Mouse (Mus musculus) gastrocnemius, adult 8-10 months (tissue): ENCODE data around the gene Ctsd. TPM values are rescaled to one million over a fixed set of nuclear protein-coding genes. Genes with fewer than 3 reads are reported as not detected.
"Not testable (repeated sequence)": the region's sequence is repeated elsewhere in the genome, so short reads cannot be mapped to it uniquely, and the experiment has no call there.

Source experiments
- DNase-seq, 2 experiments: peaks; one replicate each; pipeline ENCODE4 v3.0.0; 2022; ENCODE audit warnings: low spot score in 2 of 2
- total RNA-seq, 4 experiments: library from RNA; stranded (reverse); gene quantifications; 2 replicates each; pipeline ENCODE4 v1.2.4; 2022

Gene Ctsd
- total RNA-seq, 4 experiments from 2014 or later, result 443 to 485 (median 471) TPM

GRCm38 (mm10) chr7:142340269-142340970, 47.4 kb downstream of the Ctsd start:
- DNase-seq, result no peak

GRCm38 (mm10) chr7:142335151-142335550, 52.7 kb downstream of the Ctsd start:
- no peak for DNase-seq

GRCm38 (mm10) chr7:142334246-142334645, 53.6 kb downstream of the Ctsd start:
- peak; percentile 81 to 85 for DNase-seq

GRCm38 (mm10) chr7:142332741-142333140, 55.1 kb downstream of the Ctsd start:
- not testable (repeated sequence) for DNase-seq

GRCm38 (mm10) chr7:142331281-142331680, 56.6 kb downstream of the Ctsd start:
- no peak for DNase-seq

- DNase-seq, result peak in 1 of 2 experiments; percentile 27
Observed at GRCm38 (mm10) chr7:142330271-142330724, 57.5 kb downstream of the Ctsd start.

- DNase-seq, result no peak
Observed at GRCm38 (mm10) chr7:142328507-142328906, 59.3 kb downstream of the Ctsd start.

GRCm38 (mm10) chr7:142326714-142327445, 61.0 kb downstream of the Ctsd start:
- no peak for DNase-seq

Other genes with a start within 250 kb of the Ctsd start
- gene Gm45337, start 243.4 kb downstream of the Ctsd start, total RNA-seq, result not detected
- gene Gm29735, start 230.9 kb downstream of the Ctsd start, total RNA-seq, result not detected
- not detected for gene Gm4553, start 222.3 kb downstream of the Ctsd start, total RNA-seq
- gene Krtap5-2, start 212.0 kb downstream of the Ctsd start, total RNA-seq, result not detected
- gene Gm10153, start 197.6 kb downstream of the Ctsd start, total RNA-seq, result not detected
- not detected for gene Krtap5-3, start 186.7 kb downstream of the Ctsd start, total RNA-seq
- not detected for gene Gm7579, start 176.2 kb downstream of the Ctsd start, total RNA-seq
- gene Krtap5-5, start 158.1 kb downstream of the Ctsd start, total RNA-seq, result not detected
- not detected for gene Gm40460, start 147.0 kb downstream of the Ctsd start, total RNA-seq
- gene Gm2431, start 129.7 kb downstream of the Ctsd start, total RNA-seq, result not detected
- not detected for gene Gm4559, start 113.7 kb downstream of the Ctsd start, total RNA-seq
- gene Krtap5-1, start 90.9 kb downstream of the Ctsd start, total RNA-seq, result not detected
- gene Krtap5-4, start 84.5 kb downstream of the Ctsd start, total RNA-seq, result not detected
- 1 to 10 TPM; 1.6 to 2.4 (median 2.1) TPM for gene Ifitm10, start 14.3 kb downstream of the Ctsd start, total RNA-seq
- gene Gm49369, start 5.4 kb downstream of the Ctsd start, total RNA-seq, result 1 to 10 TPM; 1.7 to 8.5 (median 4.8) TPM
- not detected for gene Syt8, start 46.8 kb upstream of the Ctsd start, total RNA-seq
- over 10,000 TPM; 16,943 to 22,105 (median 19,624) TPM for gene Tnni2, start 53.8 kb upstream of the Ctsd start, total RNA-seq
- gene Lsp1, start 72.8 kb upstream of the Ctsd start, total RNA-seq, result 10 to 100 TPM; 22.8 to 39.1 (median 34.1) TPM
- over 10,000 TPM; 31,851 to 38,724 (median 35,835) TPM for gene Tnnt3, start 110.8 kb upstream of the Ctsd start, total RNA-seq
- gene Mrpl23, start 144.6 kb upstream of the Ctsd start, total RNA-seq, result 1 to 10 TPM; 1.0 to 5.1 (median 3.1) TPM